Mouse (Mus musculus) G1E (cell line): ENCODE measurements around the gene Gm14190.

Experiments used
- CTCF ChIP-seq: IDR thresholded peaks from 2 replicates; pipeline ENCODE4 v1.5.1; 2012; ENCODE audit warnings: low read depth, low read length, inconsistent platforms, mixed read lengths
- GATA1 ChIP-seq: IDR thresholded peaks from 2 replicates; pipeline ENCODE4 v1.6.1; 2012; ENCODE audit warnings: borderline replicate concordance, low read length, inconsistent platforms, mixed read lengths
- POLR2AphosphoS5 ChIP-seq: IDR thresholded peaks from 2 replicates; pipeline ENCODE4 v1.6.1; 2012; ENCODE audit warnings: low read depth, low read length, inconsistent platforms; ENCODE audit not compliant: insufficient replicate concordance
- TAL1 ChIP-seq: conservative IDR thresholded peaks from 2 replicates; pipeline ENCODE4 v1.6.1; 2012; ENCODE audit warnings: low read depth, low read length, inconsistent platforms, mixed read lengths

- TF ChIP-seq CTCF (no peak), TAL1 (no peak), GATA1 (no peak), POLR2AphosphoS5 (no peak)
Measured at GRCm38 (mm10) chr11:99665860-99666259, 24.7 kb downstream of the Gm14190 start, which contains the start of gene Krtap4-6.
